Mouse (Mus musculus): Measurements from ENCODE around the gene Ugp2. TPM values are rescaled to one million over a fixed set of nuclear protein-coding genes. Genes with fewer than 3 reads are reported as not detected.

Gene Ugp2
- total RNA-seq, 2 experiments from 2014 or later: 63.3 to 72.3 TPM

DNA sequence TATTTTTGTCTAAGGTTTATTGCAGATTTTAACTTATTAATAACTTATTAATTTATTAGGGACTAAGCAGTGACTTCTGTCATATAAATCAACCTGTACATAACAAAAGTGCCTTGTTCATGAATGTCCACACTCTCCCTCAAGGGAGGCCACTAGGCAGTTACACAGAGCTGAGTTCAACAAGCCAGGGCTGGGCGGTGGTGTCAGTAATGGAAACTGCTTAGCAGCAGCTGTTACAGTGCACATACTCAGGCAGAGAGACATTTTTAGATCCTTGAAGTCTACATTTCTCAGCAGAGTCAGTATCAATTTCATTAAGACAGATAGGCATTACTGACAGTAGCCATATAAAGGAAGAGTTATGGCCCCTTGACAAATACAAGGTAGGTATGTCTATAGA is 33.1 kb downstream of the Ugp2 start:
- no peak for ATAC-seq (replicated peaks; ENCODE audit: poor library complexity)

DNA sequence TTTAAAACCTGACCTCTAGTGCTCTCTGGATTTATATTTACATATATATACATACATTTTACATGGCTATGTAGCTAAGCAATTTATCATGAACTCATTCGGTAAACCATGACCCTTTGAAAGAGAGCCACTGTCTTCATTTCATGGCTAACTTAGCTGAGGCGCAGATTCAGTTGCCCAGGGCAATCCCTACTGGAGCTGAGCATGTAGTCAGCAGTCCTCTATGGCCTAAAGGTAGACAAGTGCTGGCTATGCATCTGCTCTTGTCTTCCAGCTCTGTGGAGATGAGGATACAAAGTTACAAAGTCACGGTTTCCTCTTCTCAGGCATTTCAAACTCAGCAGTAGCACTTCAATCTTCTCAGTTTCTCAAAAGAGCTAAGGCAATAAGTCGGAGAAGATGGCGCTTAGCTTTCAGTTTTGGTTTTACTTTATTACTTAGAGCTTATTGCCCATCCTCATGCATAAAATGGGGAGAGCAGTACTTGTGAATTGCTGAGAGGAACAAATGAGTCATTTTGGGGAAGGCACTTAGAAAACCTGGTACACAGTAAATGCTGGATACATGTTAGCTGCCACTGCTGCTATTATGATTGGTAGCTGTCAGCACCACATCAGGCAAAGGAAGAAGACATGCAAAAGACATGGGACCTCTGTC is 38.2 kb downstream of the Ugp2 start:
- ATAC-seq (replicated peaks; ENCODE audit: poor library complexity): no peak

DNA sequence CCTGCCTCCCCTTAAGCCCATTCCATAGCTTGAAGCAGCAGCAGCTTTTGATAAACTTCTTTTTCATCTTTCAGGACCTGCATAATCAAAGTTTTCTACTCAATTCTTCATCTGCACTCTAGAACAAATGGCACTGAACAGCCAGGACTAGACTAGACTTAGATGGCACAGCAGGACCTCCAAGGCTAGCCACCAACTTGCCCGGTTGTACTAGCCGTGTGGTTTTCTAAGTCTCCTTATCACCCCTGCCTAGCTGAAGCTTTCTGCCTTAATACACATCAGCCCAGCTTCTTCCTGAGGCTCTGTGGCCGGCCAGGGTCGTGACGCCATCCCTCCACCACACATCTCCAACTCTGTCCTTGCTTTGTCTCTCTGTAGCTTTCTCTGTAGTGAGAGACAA is 42.9 kb downstream of the Ugp2 start:
- ATAC-seq (replicated peaks; ENCODE audit: poor library complexity): no peak; the same call in 1 of the 2 replicates

DNA sequence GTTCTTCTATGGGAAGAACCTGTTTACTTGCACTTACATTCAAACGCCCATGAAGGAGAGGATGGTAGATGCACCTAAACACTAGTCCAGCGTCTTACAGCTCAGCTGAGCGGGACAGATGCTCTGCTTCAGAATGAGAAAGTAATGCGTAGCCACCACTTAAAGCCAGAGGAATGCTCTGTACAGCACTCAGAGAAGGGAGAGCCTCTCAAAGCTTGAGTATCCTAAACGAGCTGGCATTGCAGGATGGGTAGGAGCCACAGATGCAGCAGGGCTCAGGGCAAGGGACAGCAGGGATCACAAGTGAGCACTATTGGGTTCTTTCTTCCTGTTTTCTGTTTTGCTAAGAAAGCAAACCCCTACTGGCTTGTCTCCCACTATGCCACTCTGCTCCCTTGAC is 43.5 kb downstream of the Ugp2 start:
- ATAC-seq (replicated peaks; ENCODE audit: poor library complexity): no peak

DNA sequence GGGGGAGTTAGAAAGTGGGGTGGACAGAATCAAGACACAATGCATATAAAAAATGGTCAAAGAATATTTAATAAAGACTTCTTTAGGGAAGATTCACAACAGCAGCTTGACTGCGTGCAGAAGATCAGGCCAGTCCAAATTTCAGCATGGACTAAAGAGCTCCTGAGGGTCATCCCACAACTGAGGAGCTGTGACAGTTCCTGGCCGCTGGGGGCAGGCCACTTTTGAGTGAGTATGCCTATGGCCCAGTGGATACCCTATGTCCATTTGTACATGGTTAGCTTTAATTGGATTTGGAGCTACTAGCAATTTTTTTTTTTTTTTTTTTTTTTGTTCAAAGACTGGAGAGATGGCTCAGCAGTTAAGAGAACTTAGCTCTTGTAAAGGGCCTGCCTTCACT is 44.2 kb downstream of the Ugp2 start:
- ATAC-seq (replicated peaks; ENCODE audit: poor library complexity): no peak; the same call in 1 of the 2 replicates

DNA sequence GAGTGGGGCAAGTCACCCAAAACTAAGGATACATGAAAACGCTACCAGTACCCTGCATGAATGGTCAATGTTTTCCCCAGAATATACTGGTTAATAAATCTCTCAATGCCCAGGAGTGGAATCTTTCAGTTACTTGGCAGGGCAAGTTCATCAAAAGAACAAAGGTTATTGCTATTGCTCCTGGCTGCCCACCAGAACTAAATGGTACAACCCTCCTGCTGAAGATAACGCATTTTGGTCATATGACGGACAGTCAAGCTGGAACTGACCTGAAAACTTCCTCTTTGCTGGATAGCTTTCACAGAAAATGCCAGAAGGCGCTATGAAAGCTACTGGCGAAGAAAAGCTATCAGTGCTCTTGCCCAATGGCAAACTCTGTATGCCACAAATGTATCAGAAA is 45.2 kb downstream of the Ugp2 start:
- ATAC-seq (replicated peaks; ENCODE audit: poor library complexity): no peak

DNA sequence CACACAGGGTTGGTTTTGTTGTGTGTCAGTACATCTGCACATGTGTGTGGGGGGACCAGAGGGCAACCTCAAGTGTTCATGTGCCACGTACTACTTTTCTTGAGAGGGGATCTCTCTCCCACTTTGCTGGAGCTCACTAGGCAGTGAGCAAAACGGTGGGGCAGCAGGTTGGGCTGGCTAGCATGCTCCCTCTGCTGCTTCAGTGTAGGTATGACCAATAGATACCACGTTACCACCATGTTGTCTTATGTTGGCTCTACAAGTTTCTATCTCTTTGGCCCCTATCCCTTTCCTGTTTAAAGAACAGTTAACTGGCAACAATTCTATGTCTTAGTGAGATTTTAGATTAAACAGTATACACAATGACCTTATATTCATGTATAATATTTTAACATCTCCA is 48.7 kb downstream of the Ugp2 start:
- peak; percentile 42; the same call in 1 of the 2 replicates for ATAC-seq (replicated peaks; ENCODE audit: poor library complexity)

DNA sequence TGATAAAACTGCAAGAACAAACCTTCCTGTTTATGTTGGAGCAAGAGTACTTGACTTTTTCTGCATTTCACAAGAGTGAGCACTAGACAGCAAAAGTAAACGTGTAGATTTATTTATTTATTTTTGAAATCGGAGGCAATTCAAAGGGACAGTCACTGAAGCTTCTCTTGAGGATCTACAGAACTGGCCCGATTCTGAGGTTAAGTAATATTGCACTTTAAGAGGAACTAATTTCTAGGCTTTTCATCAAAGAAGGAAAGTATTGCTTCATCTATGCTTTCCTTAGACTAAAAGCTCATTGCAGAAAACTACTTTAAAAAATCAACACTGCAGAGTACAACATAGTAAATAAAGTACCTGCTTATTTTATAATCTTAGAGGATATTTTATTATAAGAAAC is 49.4 kb downstream of the Ugp2 start:
- ATAC-seq (replicated peaks; ENCODE audit: poor library complexity): peak; percentile 82

DNA sequence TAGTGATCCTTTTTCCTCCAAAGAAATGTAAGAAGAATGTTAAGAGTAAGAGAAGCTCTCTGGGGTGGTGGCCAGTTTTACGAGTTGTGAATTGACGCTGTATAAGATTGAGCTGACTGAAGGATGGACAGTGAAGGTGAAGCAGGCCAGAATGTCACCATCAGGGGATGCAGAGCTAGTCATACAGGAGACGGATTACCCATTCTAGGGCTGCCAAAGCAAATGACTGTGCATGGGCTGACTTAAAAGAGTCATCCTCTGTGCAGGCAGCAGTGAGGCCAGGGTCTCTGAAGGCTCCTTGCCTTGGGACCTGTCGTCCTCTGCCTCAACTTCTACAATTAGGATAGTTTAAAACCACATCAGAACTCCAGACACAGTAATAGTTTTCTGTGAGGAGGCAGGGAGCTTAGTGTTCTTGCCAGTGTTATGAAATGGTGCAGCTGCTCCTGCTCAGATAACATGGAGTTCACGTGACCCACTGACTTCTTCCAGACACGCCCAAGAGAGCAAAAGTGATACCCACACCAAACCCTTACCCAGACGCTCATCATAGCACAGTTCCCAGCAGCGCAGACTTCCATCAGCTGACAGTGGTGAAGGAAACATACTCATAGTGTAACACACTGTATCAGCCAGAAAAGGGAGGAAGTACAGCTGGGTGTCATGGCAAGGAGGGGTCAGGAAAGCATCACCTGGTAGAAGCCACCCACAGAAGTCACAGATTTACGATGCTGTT is 56.9 kb downstream of the Ugp2 start:
- ATAC-seq (replicated peaks; ENCODE audit: poor library complexity): peak; percentile 77

DNA sequence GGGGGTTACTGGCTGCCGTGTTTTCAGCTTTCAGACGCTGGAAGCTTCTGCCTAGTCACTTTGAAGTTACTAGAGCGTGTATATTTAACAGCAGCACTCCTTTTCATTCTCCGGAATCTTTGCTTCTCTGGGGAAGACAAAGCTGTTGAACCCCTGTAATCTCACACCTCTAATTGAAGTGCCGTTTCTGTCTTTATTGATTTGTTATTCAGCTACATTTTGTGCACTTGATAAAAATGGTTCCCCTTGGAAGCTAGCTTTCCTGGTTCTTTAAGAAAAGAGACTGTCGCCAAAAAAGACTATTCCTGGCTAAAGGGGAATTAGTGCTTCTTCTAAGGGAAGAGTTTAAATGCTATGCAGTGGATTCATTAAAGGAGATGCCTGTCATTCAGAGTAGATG is 61.5 kb downstream of the Ugp2 start:
- no peak for ATAC-seq (replicated peaks; ENCODE audit: poor library complexity)

DNA sequence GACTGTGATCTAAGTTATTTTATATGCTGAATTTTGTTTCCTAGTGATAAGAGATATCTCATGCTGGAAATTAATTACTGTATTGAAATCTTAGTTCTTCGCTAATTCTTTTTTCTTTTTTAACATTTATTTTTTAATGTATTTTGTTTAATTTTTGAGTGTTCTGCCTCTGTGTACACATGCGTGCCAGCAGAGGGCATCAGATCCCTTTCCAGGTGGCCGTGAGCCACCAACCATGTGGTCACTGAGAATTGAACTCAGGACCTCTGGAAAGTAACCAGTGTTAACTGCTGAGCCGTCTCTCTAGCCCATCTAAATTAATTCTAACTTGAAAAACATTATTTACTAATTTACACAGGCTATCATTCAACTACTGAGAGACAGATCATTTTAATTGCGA is 62.9 kb downstream of the Ugp2 start:
- ATAC-seq (replicated peaks; ENCODE audit: poor library complexity): peak; percentile 76

DNA sequence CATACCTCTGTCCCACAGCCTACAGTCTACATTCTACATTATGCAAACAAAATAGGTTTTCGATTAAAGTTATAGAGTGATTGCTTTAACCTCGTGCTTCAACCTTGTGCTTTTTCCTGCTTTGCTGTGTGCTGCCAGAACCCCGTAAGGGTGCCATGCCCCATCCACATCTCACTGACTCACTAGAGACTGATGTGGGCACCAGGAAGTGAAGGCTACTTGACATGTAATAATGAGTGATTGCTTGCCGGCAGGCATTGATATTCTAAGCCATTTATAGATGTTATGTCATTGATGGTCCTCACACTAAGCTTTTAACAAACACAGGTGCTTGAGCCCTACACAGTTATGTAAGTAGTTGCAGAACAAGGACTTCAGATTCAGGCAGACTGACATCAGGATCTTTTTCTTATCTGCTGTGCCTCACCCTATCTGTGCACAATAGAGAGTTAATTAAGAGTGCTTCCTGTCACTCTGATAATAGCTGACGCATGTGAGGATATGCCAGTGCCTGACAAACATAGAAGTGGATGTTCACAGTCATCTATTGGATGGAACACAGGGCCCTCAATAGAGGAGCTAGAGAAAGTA is 63.8 kb downstream of the Ugp2 start:
- ATAC-seq (replicated peaks; ENCODE audit: poor library complexity): peak; percentile 37; the same call in 1 of the 2 replicates

DNA sequence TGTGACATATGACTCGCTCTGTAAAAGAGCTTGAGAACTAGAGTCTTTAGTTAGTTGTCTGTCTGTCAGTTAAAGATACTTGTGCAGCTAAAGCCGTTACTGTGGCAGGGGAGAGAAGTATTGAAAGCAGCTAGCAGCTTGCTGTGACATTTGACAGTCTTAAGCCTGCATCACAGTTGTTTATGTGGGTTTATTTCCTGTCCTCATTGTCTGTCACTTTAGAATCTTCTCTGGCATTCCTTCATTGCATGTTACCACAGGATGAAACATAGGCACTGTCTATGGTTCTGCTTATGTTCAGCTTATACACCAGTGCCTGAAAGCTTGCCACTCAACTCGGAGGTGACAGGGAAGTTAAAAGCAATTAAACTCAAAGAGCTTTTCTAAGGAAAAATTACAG is 67.4 kb downstream of the Ugp2 start:
- no peak for ATAC-seq (replicated peaks; ENCODE audit: poor library complexity)

DNA sequence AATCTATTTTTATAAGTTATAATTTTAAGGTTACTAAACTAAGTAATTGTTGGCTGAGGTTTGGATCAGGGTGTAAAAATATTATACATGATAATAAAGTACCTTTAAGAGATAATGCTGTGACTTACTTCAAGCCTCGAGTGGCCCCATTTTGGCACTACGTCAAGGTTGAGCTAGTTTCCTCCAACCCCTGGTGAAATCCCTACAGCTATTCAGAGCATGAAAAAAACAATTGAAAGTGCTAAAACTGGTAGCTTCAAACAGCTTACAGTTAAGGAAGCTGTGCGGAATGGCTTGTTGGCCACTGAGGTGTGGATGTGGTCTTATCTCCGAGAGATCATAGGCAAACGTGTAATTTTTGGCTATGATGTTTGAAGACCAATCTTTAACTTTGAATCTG is 75.5 kb downstream of the Ugp2 start:
- no peak for ATAC-seq (replicated peaks; ENCODE audit: poor library complexity)

DNA sequence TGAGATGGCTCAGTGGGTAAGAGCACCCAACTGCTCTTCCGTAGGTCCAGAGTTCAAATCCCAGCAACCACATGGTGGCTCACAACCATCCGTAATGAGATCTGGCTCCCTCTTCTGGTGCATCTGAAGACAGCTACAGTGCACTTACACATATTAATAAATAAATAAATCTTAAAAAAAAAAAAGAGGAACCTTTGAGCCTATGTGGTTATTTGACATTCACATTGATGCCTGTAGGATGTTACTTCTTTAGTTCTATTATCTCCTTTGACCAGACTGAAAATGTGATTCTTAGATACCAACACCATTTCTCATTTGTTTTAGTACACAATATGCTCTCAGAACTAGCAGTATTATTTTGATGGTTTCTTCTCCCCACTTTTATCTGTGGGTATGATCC is 82.8 kb downstream of the Ugp2 start:
- ATAC-seq (replicated peaks; ENCODE audit: poor library complexity): peak; percentile 60; the same call in 1 of the 2 replicates

DNA sequence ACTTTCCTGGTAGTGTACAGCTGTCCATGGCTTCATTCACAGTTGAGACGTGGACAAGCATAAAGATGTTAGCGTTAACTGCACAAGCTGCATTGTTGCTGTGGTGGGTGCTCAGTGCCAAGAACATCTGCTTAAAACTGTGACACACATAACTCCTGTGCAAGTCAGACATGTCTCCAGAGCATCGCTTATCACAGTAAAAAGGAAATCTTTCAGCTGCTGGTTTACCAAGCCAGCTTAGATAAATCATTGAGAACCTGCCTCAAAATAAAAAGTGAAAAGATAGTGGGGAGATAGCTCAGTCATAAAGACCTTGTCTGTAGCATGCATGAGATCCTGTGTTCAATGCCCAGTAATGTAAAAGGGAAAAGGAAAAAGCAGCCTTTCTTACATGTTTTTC is 84.6 kb downstream of the Ugp2 start:
- ATAC-seq (replicated peaks; ENCODE audit: poor library complexity): peak; percentile 42

DNA sequence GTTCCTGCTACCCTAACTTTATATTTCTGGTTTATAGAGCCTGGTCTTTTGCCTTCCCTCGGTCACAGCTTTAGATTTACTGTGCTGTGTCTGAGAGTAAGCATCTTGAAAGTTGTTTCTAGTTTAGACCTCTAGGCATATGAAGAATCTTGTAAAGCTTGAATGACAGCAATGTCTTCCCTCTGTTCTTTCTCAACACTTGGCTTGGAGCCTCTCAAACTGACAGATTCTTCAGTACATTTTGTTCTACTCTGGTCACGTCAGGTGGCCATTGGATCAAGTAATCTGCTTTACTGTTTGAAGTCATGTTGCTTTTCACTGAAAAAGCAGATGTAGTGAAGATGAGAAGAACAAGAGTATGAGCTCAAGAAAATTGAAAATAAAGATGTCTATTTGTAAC is 94.8 kb downstream of the Ugp2 start:
- ATAC-seq (replicated peaks; ENCODE audit: poor library complexity): no peak

Other genes starting within 250 kb of the Ugp2 start
- 31.4 TPM in 2 replicates for gene Vps54, start 131.9 kb downstream of the Ugp2 start, total RNA-seq (2015)
- 36.8 and 59.3 TPM in 2 replicates for gene Vps54, start 131.9 kb downstream of the Ugp2 start, total RNA-seq (2017)
- 5.3 and 7.3 TPM in 2 replicates for gene Wdpcp, start 201.0 kb upstream of the Ugp2 start, total RNA-seq (2015)
- 14.4 and 27.1 TPM in 2 replicates for gene Wdpcp, start 201.0 kb upstream of the Ugp2 start, total RNA-seq (2017)
- gene Mdh1, start 201.2 kb upstream of the Ugp2 start, total RNA-seq (2015): 219 and 221 TPM in 2 replicates
- 138 and 144 TPM in 2 replicates for gene Mdh1, start 201.2 kb upstream of the Ugp2 start, total RNA-seq (2017)